Mouse (Mus musculus) limb, embryonic 14.5 days (tissue): Measurements from ENCODE around the gene Gm11564. TPM values are rescaled to one million over a fixed set of nuclear protein-coding genes. Genes with fewer than 3 reads are reported as not detected.
"Not testable (repeated sequence)": the region's sequence is repeated elsewhere in the genome, so short reads cannot be mapped to it uniquely, and the experiment has no call there.

ENCODE experiments used
- ATAC-seq: fragments of 200-750 bp; cut with Nextera tagmentation; 2 replicates; pipeline ENCODE4 v1.8.0; 2017; ENCODE audit warnings: low read depth, moderate number of reproducible peaks, moderate TSS enrichment; ENCODE audit not compliant: low FRiP score
- DNase-seq: peaks from one replicate; pipeline ENCODE4 v3.0.0-alpha.2; 2015; ENCODE audit warnings: low spot score
- H3K27ac ChIP-seq: fragments of 300-500 bp; sonication (generic); replicated peaks from 2 replicates; pipeline ENCODE4 v1.5.1; 2014; ENCODE audit warnings: low read depth, mild to moderate bottlenecking, low read length, moderate library complexity, mixed read lengths
- H3K27me3 ChIP-seq: fragments of 300-500 bp; sonication (generic); 2 replicates; pipeline ENCODE4 v1.6.1; 2014; ENCODE audit warnings: low read length, mixed read lengths; ENCODE audit not compliant: control insufficient read depth, insufficient read depth
- H3K36me3 ChIP-seq: fragments of 300-500 bp; sonication (generic); 2 replicates; pipeline ENCODE4 v1.6.1; 2014; ENCODE audit warnings: mild to moderate bottlenecking, low read length, moderate library complexity, mixed read lengths; ENCODE audit not compliant: control insufficient read depth, insufficient read depth
- H3K4me1 ChIP-seq: fragments of 300-500 bp; sonication (generic); 2 replicates; pipeline ENCODE4 v1.6.1; 2014; ENCODE audit warnings: antibody characterized with exemption, low read length, mixed read lengths; ENCODE audit not compliant: control insufficient read depth, insufficient read depth
- H3K4me2 ChIP-seq: fragments of 300-500 bp; sonication (generic); replicated peaks from 2 replicates; pipeline ENCODE4 v1.6.1; 2014; ENCODE audit warnings: low read depth, mild to moderate bottlenecking, low read length, moderate library complexity; ENCODE audit not compliant: severe bottlenecking
- H3K4me3 ChIP-seq: fragments of 300-500 bp; sonication (generic); replicated peaks from 2 replicates; pipeline ENCODE4 v1.5.1; 2014; ENCODE audit warnings: low read length
- H3K9ac ChIP-seq: fragments of 300-500 bp; sonication (generic); 2 replicates; pipeline ENCODE4 v1.6.1; 2014; ENCODE audit warnings: mild to moderate bottlenecking, low read depth, low read length, moderate library complexity; ENCODE audit not compliant: severe bottlenecking
- H3K9me3 ChIP-seq: fragments of 300-500 bp; sonication (generic); 2 replicates; pipeline ENCODE4 v1.6.1; 2016; ENCODE audit warnings: low read length; ENCODE audit not compliant: control insufficient read depth
- POLR2A ChIP-seq: fragments of 200-500 bp; IDR thresholded peaks from 2 replicates; pipeline ENCODE4 v1.8.0; 2012; ENCODE audit warnings: inconsistent platforms, mild to moderate bottlenecking, moderate library complexity, borderline replicate concordance; ENCODE audit not compliant: insufficient read depth, insufficient read length; ENCODE audit errors: extremely low read depth
- WGBS: fragments of 180-500 bp; shearing (Covaris S2); extraction: QIAGEN DNeasy Blood & Tissue Kit; methylation state at CpG from one replicate; pipeline ENCODE4 v1.1.7; 2014; 5-methylcytosine and 5-hydroxymethylcytosine counted together
- polyA plus RNA-seq, 2 experiments: library from polyadenylated mRNA; depleted of rRNA in 1 of 2; stranded (reverse) in 1 of 2; unstranded in 1 of 2; fragments of >200 nt; fragmentation: Nextera tagmentation in 1 of 2; extraction: Ambion mirVana in 1 of 2; gene quantifications; 2 replicates each; pipeline versions ENCODE4 v1.2.1 to v1.2.3; 2012 to 2014

The Gm11564 gene
- polyA plus RNA-seq, 2 experiments, result not detected

DNA sequence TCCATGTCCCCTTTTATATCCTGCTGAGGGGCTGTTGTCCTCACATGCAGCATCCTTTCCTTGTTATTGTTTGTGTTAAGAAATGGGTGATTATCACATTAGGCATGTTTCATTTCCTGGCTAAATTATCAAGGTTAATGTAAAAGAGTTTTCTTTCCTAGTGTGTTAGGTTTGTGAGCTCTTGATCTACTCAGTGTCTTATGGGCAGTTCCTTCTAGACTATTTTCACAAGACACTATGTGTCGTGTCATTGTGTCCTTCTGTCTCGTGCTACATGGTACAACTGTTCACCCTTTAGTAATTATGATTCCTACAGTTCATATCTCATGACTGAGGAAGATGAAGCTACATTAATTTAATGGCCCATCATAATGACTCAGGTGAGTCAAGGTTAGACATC is 22.1 kb downstream of the Gm11564 start, which contains the start of gene Gm11596:
Gene Gm11596, minus strand, starts transcription at position 101 of the 400 bp plus-strand sequence.
- WGBS, result 82% methylated on average over 2 of the region's 2 CpGs

GRCm38 (mm10) chr11:99784900-99785299 is 30.6 kb downstream of the Gm11564 start, which contains the start of gene Krtap4-9:
TSS of gene Krtap4-9 (plus strand) at chr11:99785200.
- not testable (repeated sequence) for H3K27ac ChIP-seq, DNase-seq, H3K4me3 ChIP-seq, H3K9me3 ChIP-seq, H3K4me2 ChIP-seq, H3K36me3 ChIP-seq, ATAC-seq, H3K27me3 ChIP-seq, H3K4me1 ChIP-seq, H3K9ac ChIP-seq

More for the DNA sequence above, 22.1 kb downstream of the Gm11564 start, which contains the start of gene Gm11596:
- Histone ChIP-seq H3K4me3 (no peak within 1 kb of the TSS), H3K27me3 (no peaks in the 10 kb centered on the region), H3K27ac (no peak within 1 kb of the TSS), H3K36me3 (no peaks in the 10 kb centered on the region), H3K9me3 (no peaks in the 10 kb centered on the region), H3K4me2 (no peak within 1 kb of the TSS), H3K9ac (no peak within 1 kb of the TSS), H3K4me1 (no peaks in the 10 kb centered on the region)
- ATAC-seq (no peak), DNase-seq (no peak)
- no peak for TF ChIP-seq POLR2A

- Histone ChIP-seq H3K27ac (no peak within 1 kb of the TSS), H3K27me3 (no peaks in the 10 kb centered on the region), H3K4me2 (no peak within 1 kb of the TSS), H3K4me1 (no peaks in the 10 kb centered on the region), H3K9me3 (no peaks in the 10 kb centered on the region), H3K36me3 (no peaks in the 10 kb centered on the region), H3K4me3 (no peak within 1 kb of the TSS), H3K9ac (no peak within 1 kb of the TSS)
- no peak for DNase-seq
- TF ChIP-seq POLR2A, result no peak
- 95% methylated on average over 2 of the region's 2 CpGs for WGBS
- no peak for ATAC-seq
Measured at GRCm38 (mm10) chr11:99780604-99781003, 34.9 kb downstream of the Gm11564 start, which contains the start of gene Krtap4-8. TSS of gene Krtap4-8 (minus strand) at chr11:99780704.

DNA sequence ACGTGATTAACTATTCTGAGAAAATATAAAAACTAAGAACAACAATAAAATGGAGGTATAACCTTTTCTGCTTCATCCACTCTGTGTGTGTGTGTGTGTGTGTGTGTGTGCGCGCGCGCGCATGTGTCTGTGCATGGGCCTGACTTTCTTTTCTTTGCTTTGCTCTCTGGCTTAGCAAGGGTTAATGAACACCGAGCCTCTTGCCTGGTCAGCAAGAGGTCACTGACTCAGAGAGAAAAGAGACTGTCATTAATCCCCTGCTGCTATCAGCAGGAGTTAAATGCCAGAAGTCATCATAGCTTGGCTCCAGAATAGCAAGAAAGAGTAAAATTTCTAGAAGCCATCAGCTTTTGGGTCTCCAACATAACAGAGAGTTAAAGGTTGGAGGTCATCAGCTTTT is 37.1 kb downstream of the Gm11564 start:
- no peaks in the 10 kb centered on the region for H3K27me3 ChIP-seq
- H3K27ac ChIP-seq, result no peak overlapping the region

GRCm38 (mm10) chr11:99772813-99773212 is 42.7 kb downstream of the Gm11564 start, which contains the start of gene Gm11595:
TSS of gene Gm11595 (minus strand) at chr11:99772913.
- not testable (repeated sequence) for H3K9me3 ChIP-seq, H3K4me3 ChIP-seq, H3K27ac ChIP-seq, H3K4me2 ChIP-seq, DNase-seq, H3K36me3 ChIP-seq, H3K9ac ChIP-seq, ATAC-seq, H3K27me3 ChIP-seq, H3K4me1 ChIP-seq

More for the DNA sequence above, 37.1 kb downstream of the Gm11564 start:
- no peak overlapping the region for H3K4me2 ChIP-seq
- DNase-seq, result no peak
- no peak for TF ChIP-seq POLR2A
- H3K9me3 ChIP-seq, result no peaks in the 10 kb centered on the region
- H3K9ac ChIP-seq, result no peak overlapping the region
- ATAC-seq, result no peak
- H3K4me3 ChIP-seq, result no peak overlapping the region
- WGBS, result 63% methylated on average over 7 of the region's 7 CpGs
- no peaks in the 10 kb centered on the region for H3K36me3 ChIP-seq
- H3K4me1 ChIP-seq, result no peaks in the 10 kb centered on the region

DNA sequence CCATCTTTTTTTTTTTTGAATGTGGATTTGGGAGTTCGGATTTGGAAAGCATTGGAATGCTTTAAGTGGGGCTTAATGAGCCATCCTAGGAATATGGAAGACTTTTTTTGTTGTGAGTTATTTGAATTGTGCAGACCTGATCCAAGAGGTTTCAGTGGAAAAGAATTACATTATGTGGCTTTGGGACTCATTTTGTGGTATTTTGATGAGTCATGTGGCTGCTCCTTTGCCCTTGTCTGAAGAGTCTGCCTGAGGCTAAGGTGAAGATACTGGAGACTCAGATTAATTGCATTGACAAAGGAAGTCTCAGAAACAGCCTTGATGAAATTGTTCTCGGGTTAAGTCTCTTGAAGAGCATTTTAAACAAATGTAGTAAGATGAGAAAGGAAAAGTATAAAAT is 47.1 kb downstream of the Gm11564 start:
- ATAC-seq (no peak), DNase-seq (no peak)
- Histone ChIP-seq H3K27me3 (no peaks in the 10 kb centered on the region), H3K27ac (no peak overlapping the region), H3K9me3 (no peaks in the 10 kb centered on the region), H3K36me3 (no peaks in the 10 kb centered on the region), H3K4me2 (no peak overlapping the region), H3K4me1 (no peaks in the 10 kb centered on the region), H3K4me3 (no peak overlapping the region), H3K9ac (no peak overlapping the region)
- 72% methylated on average over 2 of the region's 2 CpGs for WGBS
- TF ChIP-seq POLR2A, result no peak

Other genes starting within 250 kb of the Gm11564 start
Only the 30 nearest of the 41 such genes appear.
- gene Gm11562, start 195.2 kb downstream of the Gm11564 start, polyA plus RNA-seq (2012; rRNA removed), result not detected in 2 replicates
- gene Gm11562, start 195.2 kb downstream of the Gm11564 start, polyA plus RNA-seq (2014; fragmentation: Nextera tagmentation; extraction: Ambion mirVana), result not detected in 2 replicates
- gene Krtap4-1, start 187.4 kb downstream of the Gm11564 start, polyA plus RNA-seq (2012; rRNA removed), result not detected in 2 replicates
- not detected in 2 replicates for gene Krtap4-1, start 187.4 kb downstream of the Gm11564 start, polyA plus RNA-seq (2014; fragmentation: Nextera tagmentation; extraction: Ambion mirVana)
- gene Krtap4-2, start 180.6 kb downstream of the Gm11564 start, polyA plus RNA-seq (2012; rRNA removed), result not detected in 2 replicates
- gene Krtap4-2, start 180.6 kb downstream of the Gm11564 start, polyA plus RNA-seq (2014; fragmentation: Nextera tagmentation; extraction: Ambion mirVana), result not detected in 2 replicates
- not detected in 2 replicates for gene Krtap4-7, start 171.6 kb downstream of the Gm11564 start, polyA plus RNA-seq (2012; rRNA removed)
- gene Krtap4-7, start 171.6 kb downstream of the Gm11564 start, polyA plus RNA-seq (2014; fragmentation: Nextera tagmentation; extraction: Ambion mirVana), result not detected in 2 replicates
- not detected in 2 replicates for gene Gm11555, start 165.4 kb downstream of the Gm11564 start, polyA plus RNA-seq (2012; rRNA removed)
- gene Gm11555, start 165.4 kb downstream of the Gm11564 start, polyA plus RNA-seq (2014; fragmentation: Nextera tagmentation; extraction: Ambion mirVana), result not detected in 2 replicates
- gene Gm11563, start 156.7 kb downstream of the Gm11564 start, polyA plus RNA-seq (2012; rRNA removed), result not detected in 2 replicates
- not detected in 2 replicates for gene Gm11563, start 156.7 kb downstream of the Gm11564 start, polyA plus RNA-seq (2014; fragmentation: Nextera tagmentation; extraction: Ambion mirVana)
- not detected in 2 replicates for gene Krtap4-6, start 149.7 kb downstream of the Gm11564 start, polyA plus RNA-seq (2012; rRNA removed)
- gene Krtap4-6, start 149.7 kb downstream of the Gm11564 start, polyA plus RNA-seq (2014; fragmentation: Nextera tagmentation; extraction: Ambion mirVana), result not detected in 2 replicates
- gene Gm14190, start 124.9 kb downstream of the Gm11564 start, polyA plus RNA-seq (2012; rRNA removed), result not detected in 2 replicates
- gene Gm14190, start 124.9 kb downstream of the Gm11564 start, polyA plus RNA-seq (2014; fragmentation: Nextera tagmentation; extraction: Ambion mirVana), result not detected in 2 replicates
- not detected in 2 replicates for gene Gm14180, start 81.4 kb downstream of the Gm11564 start, polyA plus RNA-seq (2012; rRNA removed)
- gene Gm14180, start 81.4 kb downstream of the Gm11564 start, polyA plus RNA-seq (2014; fragmentation: Nextera tagmentation; extraction: Ambion mirVana), result not detected in 2 replicates
- not detected in 2 replicates for gene Gm11595, start 42.8 kb downstream of the Gm11564 start, polyA plus RNA-seq (2012; rRNA removed)
- gene Gm11595, start 42.8 kb downstream of the Gm11564 start, polyA plus RNA-seq (2014; fragmentation: Nextera tagmentation; extraction: Ambion mirVana), result not detected in 2 replicates
- gene Krtap4-8, start 35.0 kb downstream of the Gm11564 start, polyA plus RNA-seq (2012; rRNA removed), result not detected in 2 replicates
- not detected in 2 replicates for gene Krtap4-8, start 35.0 kb downstream of the Gm11564 start, polyA plus RNA-seq (2014; fragmentation: Nextera tagmentation; extraction: Ambion mirVana)
- not detected in 2 replicates for gene Krtap4-9, start 30.5 kb downstream of the Gm11564 start, polyA plus RNA-seq (2012; rRNA removed)
- not detected in 2 replicates for gene Krtap4-9, start 30.5 kb downstream of the Gm11564 start, polyA plus RNA-seq (2014; fragmentation: Nextera tagmentation; extraction: Ambion mirVana)
- gene Gm11596, start 22.2 kb downstream of the Gm11564 start, polyA plus RNA-seq (2012; rRNA removed), result not detected in 2 replicates
- gene Gm11596, start 22.2 kb downstream of the Gm11564 start, polyA plus RNA-seq (2014; fragmentation: Nextera tagmentation; extraction: Ambion mirVana), result not detected in 2 replicates
- not detected in 2 replicates for gene Gm11569, start 16.7 kb downstream of the Gm11564 start, polyA plus RNA-seq (2012; rRNA removed)
- gene Gm11569, start 16.7 kb downstream of the Gm11564 start, polyA plus RNA-seq (2014; fragmentation: Nextera tagmentation; extraction: Ambion mirVana), result not detected in 2 replicates
- gene Gm11554, start 11.2 kb downstream of the Gm11564 start, polyA plus RNA-seq (2012; rRNA removed), result not detected in 2 replicates
- not detected in 2 replicates for gene Gm11554, start 11.2 kb downstream of the Gm11564 start, polyA plus RNA-seq (2014; fragmentation: Nextera tagmentation; extraction: Ambion mirVana)
- not detected in 2 replicates for gene Krtap4-13, start 5.8 kb downstream of the Gm11564 start, polyA plus RNA-seq (2012; rRNA removed)
- gene Krtap4-13, start 5.8 kb downstream of the Gm11564 start, polyA plus RNA-seq (2014; fragmentation: Nextera tagmentation; extraction: Ambion mirVana), result not detected in 2 replicates
- not detected in 2 replicates for gene 2300003K06Rik, start 22.4 kb upstream of the Gm11564 start, polyA plus RNA-seq (2012; rRNA removed)
- not detected in 2 replicates for gene 2300003K06Rik, start 22.4 kb upstream of the Gm11564 start, polyA plus RNA-seq (2014; fragmentation: Nextera tagmentation; extraction: Ambion mirVana)
- gene Krtap4-16, start 35.9 kb upstream of the Gm11564 start, polyA plus RNA-seq (2012; rRNA removed), result 0.08 TPM in 1 of 2 replicates, not detected in the other
- not detected in 2 replicates for gene Krtap4-16, start 35.9 kb upstream of the Gm11564 start, polyA plus RNA-seq (2014; fragmentation: Nextera tagmentation; extraction: Ambion mirVana)
- gene Gm11568, start 42.3 kb upstream of the Gm11564 start, polyA plus RNA-seq (2012; rRNA removed), result not detected in 2 replicates
- not detected in 2 replicates for gene Gm11568, start 42.3 kb upstream of the Gm11564 start, polyA plus RNA-seq (2014; fragmentation: Nextera tagmentation; extraction: Ambion mirVana)
- gene Gm11559, start 48.8 kb upstream of the Gm11564 start, polyA plus RNA-seq (2012; rRNA removed), result not detected in 2 replicates
- gene Gm11559, start 48.8 kb upstream of the Gm11564 start, polyA plus RNA-seq (2014; fragmentation: Nextera tagmentation; extraction: Ambion mirVana), result not detected in 2 replicates
- not detected in 2 replicates for gene Krtap9-1, start 57.7 kb upstream of the Gm11564 start, polyA plus RNA-seq (2012; rRNA removed)
- not detected in 2 replicates for gene Krtap9-1, start 57.7 kb upstream of the Gm11564 start, polyA plus RNA-seq (2014; fragmentation: Nextera tagmentation; extraction: Ambion mirVana)
- not detected in 2 replicates for gene Gm11567, start 63.5 kb upstream of the Gm11564 start, polyA plus RNA-seq (2012; rRNA removed)
- gene Gm11567, start 63.5 kb upstream of the Gm11564 start, polyA plus RNA-seq (2014; fragmentation: Nextera tagmentation; extraction: Ambion mirVana), result not detected in 2 replicates
- gene Krtap31-1, start 92.3 kb upstream of the Gm11564 start, polyA plus RNA-seq (2012; rRNA removed), result not detected in 2 replicates
- not detected in 2 replicates for gene Krtap31-1, start 92.3 kb upstream of the Gm11564 start, polyA plus RNA-seq (2014; fragmentation: Nextera tagmentation; extraction: Ambion mirVana)
- not detected in 2 replicates for gene Gm11565, start 99.1 kb upstream of the Gm11564 start, polyA plus RNA-seq (2012; rRNA removed)
- not detected in 2 replicates for gene Gm11565, start 99.1 kb upstream of the Gm11564 start, polyA plus RNA-seq (2014; fragmentation: Nextera tagmentation; extraction: Ambion mirVana)
- gene Krtap31-2, start 120.6 kb upstream of the Gm11564 start, polyA plus RNA-seq (2012; rRNA removed), result not detected in 2 replicates
- gene Krtap31-2, start 120.6 kb upstream of the Gm11564 start, polyA plus RNA-seq (2014; fragmentation: Nextera tagmentation; extraction: Ambion mirVana), result not detected in 2 replicates
- not detected in 2 replicates for gene Krtap9-5, start 132.8 kb upstream of the Gm11564 start, polyA plus RNA-seq (2012; rRNA removed)
- not detected in 2 replicates for gene Krtap9-5, start 132.8 kb upstream of the Gm11564 start, polyA plus RNA-seq (2014; fragmentation: Nextera tagmentation; extraction: Ambion mirVana)
- gene Krtap29-1, start 163.4 kb upstream of the Gm11564 start, polyA plus RNA-seq (2012; rRNA removed), result 0.09 TPM in 1 of 2 replicates, not detected in the other
- not detected in 2 replicates for gene Krtap29-1, start 163.4 kb upstream of the Gm11564 start, polyA plus RNA-seq (2014; fragmentation: Nextera tagmentation; extraction: Ambion mirVana)
- not detected in 2 replicates for gene Krtap16-1, start 170.9 kb upstream of the Gm11564 start, polyA plus RNA-seq (2012; rRNA removed)
- 0.19 TPM in 1 of 2 replicates, not detected in the other for gene Krtap16-1, start 170.9 kb upstream of the Gm11564 start, polyA plus RNA-seq (2014; fragmentation: Nextera tagmentation; extraction: Ambion mirVana)
- 0.09 and 0.19 TPM in 2 replicates for gene Krtap17-1, start 178.3 kb upstream of the Gm11564 start, polyA plus RNA-seq (2012; rRNA removed)
- 0.37 TPM in 1 of 2 replicates, not detected in the other for gene Krtap17-1, start 178.3 kb upstream of the Gm11564 start, polyA plus RNA-seq (2014; fragmentation: Nextera tagmentation; extraction: Ambion mirVana)
- gene Krt33a, start 200.5 kb upstream of the Gm11564 start, polyA plus RNA-seq (2012; rRNA removed), result 0.08 TPM in 1 of 2 replicates, not detected in the other
- 0.15 and 0.29 TPM in 2 replicates for gene Krt33a, start 200.5 kb upstream of the Gm11564 start, polyA plus RNA-seq (2014; fragmentation: Nextera tagmentation; extraction: Ambion mirVana)